Mouse (Mus musculus) midbrain, postnatal 0 days (tissue): ENCODE measurements at regions not wholly inside any gene's neighbourhood (a gene's known extent, or its start where the extent isn't known, plus 50 kb on each side); places are given as distances from the start of the nearest gene placed in this dataset.

ENCODE experiments used
- ATAC-seq: fragments of 200-750 bp; cut with Nextera tagmentation; 2 replicates; pipeline ENCODE4 v1.8.0; 2017; ENCODE audit warnings: moderate number of reproducible peaks, mild to moderate bottlenecking, moderate TSS enrichment, moderate library complexity; ENCODE audit not compliant: low FRiP score
- DNase-seq: peaks from one replicate; pipeline ENCODE4 v3.0.0-alpha.2; 2015; ENCODE audit warnings: low spot score
- H3K27ac ChIP-seq: fragments of 300-500 bp; sonication (generic); 2 replicates; pipeline ENCODE4 v1.5.1; 2014; ENCODE audit warnings: low read depth, mild to moderate bottlenecking, low read length, mixed read lengths
- H3K27me3 ChIP-seq: fragments of 300-500 bp; sonication (generic); 2 replicates; pipeline ENCODE4 v1.6.1; 2014; ENCODE audit warnings: low read length, control low read depth, mixed read lengths; ENCODE audit not compliant: insufficient read depth
- H3K36me3 ChIP-seq: fragments of 300-500 bp; sonication (generic); 2 replicates; pipeline ENCODE4 v1.6.1; 2014; ENCODE audit warnings: low read length, control low read depth, mixed read lengths; ENCODE audit not compliant: insufficient read depth
- H3K4me1 ChIP-seq: fragments of 300-500 bp; sonication (generic); 2 replicates; pipeline ENCODE4 v1.6.1; 2014; ENCODE audit warnings: mild to moderate bottlenecking, control low read depth, antibody characterized with exemption, low read length, mixed read lengths; ENCODE audit not compliant: insufficient read depth
- H3K4me2 ChIP-seq: fragments of 300-500 bp; sonication (generic); 2 replicates; pipeline ENCODE4 v1.6.1; 2014; ENCODE audit warnings: low read depth, mild to moderate bottlenecking, low read length, mixed read lengths; ENCODE audit not compliant: poor library complexity, severe bottlenecking
- H3K4me3 ChIP-seq: fragments of 300-500 bp; sonication (generic); 2 replicates; pipeline ENCODE4 v1.5.1; 2014; ENCODE audit warnings: low read depth, mild to moderate bottlenecking, low read length, moderate library complexity
- H3K9ac ChIP-seq: fragments of 300-500 bp; sonication (generic); replicated peaks from 2 replicates; pipeline ENCODE4 v1.6.1; 2014; ENCODE audit warnings: mild to moderate bottlenecking, low read length, moderate library complexity, mixed read lengths; ENCODE audit not compliant: poor library complexity, severe bottlenecking
- H3K9me3 ChIP-seq: fragments of 300-500 bp; sonication (generic); 2 replicates; pipeline ENCODE4 v1.6.1; 2016; ENCODE audit warnings: low read length, control low read depth
- CTCF ChIP-seq: IDR thresholded peaks from 2 replicates; pipeline ENCODE4 v1.5.1; 2016; ENCODE audit warnings: antibody characterized with exemption, mild to moderate bottlenecking
- WGBS: fragments of 180-500 bp; shearing (Covaris S2); extraction: QIAGEN DNeasy Blood & Tissue Kit; methylation state at CpG from one replicate; pipeline ENCODE4 v1.1.7; 2014; 5-methylcytosine and 5-hydroxymethylcytosine counted together

GRCm38 (mm10) chr1:128738152-128738551 is 146.1 kb upstream of the Cxcr4 start:
- 0 out of 2 replicates have a peak, but pooled peaks cover 4% of the 10 kb centered on the region for H3K9me3 ChIP-seq
- no peaks in the 10 kb centered on the region for H3K36me3 ChIP-seq
- ATAC-seq (no peak), DNase-seq (no peak)
- WGBS = 82% methylated on average over 4 of the region's 4 CpGs
- no peak overlapping the region for H3K4me2 ChIP-seq
- no peaks in the 10 kb centered on the region for H3K27me3 ChIP-seq
- H3K9ac ChIP-seq = no peak overlapping the region
- TF ChIP-seq CTCF = no peak
- no peak overlapping the region for H3K27ac ChIP-seq
- H3K4me3 ChIP-seq = no peak overlapping the region
- no peaks in the 10 kb centered on the region for H3K4me1 ChIP-seq

- no peak for TF ChIP-seq CTCF
- DNase-seq (no peak), ATAC-seq (no peak)
- H3K36me3 ChIP-seq = no peaks in the 10 kb centered on the region
- 70% methylated on average over 2 of the region's 2 CpGs for WGBS
- H3K9me3 ChIP-seq = 0 out of 2 replicates have a peak, but pooled peaks cover 4% of the 10 kb centered on the region
- H3K4me1 ChIP-seq = no peaks in the 10 kb centered on the region
- no peak overlapping the region for H3K27ac ChIP-seq
- no peaks in the 10 kb centered on the region for H3K27me3 ChIP-seq
- no peak overlapping the region for H3K4me3 ChIP-seq
- H3K9ac ChIP-seq = no peak overlapping the region
- no peak overlapping the region for H3K4me2 ChIP-seq
Observed at GRCm38 (mm10) chr1:128734857-128735256, 142.8 kb upstream of the Cxcr4 start.

- WGBS = 69% methylated on average over 3 of the region's 3 CpGs
- no peaks in the 10 kb centered on the region for H3K9me3 ChIP-seq
- H3K4me1 ChIP-seq = no peaks in the 10 kb centered on the region
- ATAC-seq = no peak
- no peak for DNase-seq
- H3K4me3 ChIP-seq = no peak overlapping the region
- no peak for TF ChIP-seq CTCF
- H3K36me3 ChIP-seq = no peaks in the 10 kb centered on the region
- H3K27me3 ChIP-seq = no peaks in the 10 kb centered on the region
- H3K9ac ChIP-seq = no peak overlapping the region
- H3K27ac ChIP-seq = no peak overlapping the region
- H3K4me2 ChIP-seq = no peak overlapping the region
Observed at GRCm38 (mm10) chr1:128731445-128731844, 139.4 kb upstream of the Cxcr4 start.

GRCm38 (mm10) chr1:128724433-128725091 is 132.5 kb upstream of the Cxcr4 start:
- H3K27me3 ChIP-seq = no peaks in the 10 kb centered on the region
- H3K27ac ChIP-seq = no peak overlapping the region
- H3K4me3 ChIP-seq = no peak overlapping the region
- H3K36me3 ChIP-seq = no peaks in the 10 kb centered on the region
- no peaks in the 10 kb centered on the region for H3K4me1 ChIP-seq
- no peak overlapping the region for H3K4me2 ChIP-seq
- ATAC-seq (no peak), DNase-seq (no peak)
- no peak overlapping the region for H3K9ac ChIP-seq
- WGBS = 89% methylated on average over 6 of the region's 6 CpGs
- H3K9me3 ChIP-seq = no peaks in the 10 kb centered on the region
- no peak for TF ChIP-seq CTCF

GRCm38 (mm10) chr1:128723843-128724242 is 131.8 kb upstream of the Cxcr4 start:
- ATAC-seq (no peak), DNase-seq (no peak)
- Histone ChIP-seq H3K4me2 (no peak overlapping the region), H3K27ac (no peak overlapping the region), H3K4me1 (no peaks in the 10 kb centered on the region), H3K27me3 (no peaks in the 10 kb centered on the region), H3K4me3 (no peak overlapping the region), H3K9me3 (no peaks in the 10 kb centered on the region), H3K36me3 (no peaks in the 10 kb centered on the region), H3K9ac (no peak overlapping the region)
- 34% methylated on average over 3 of the region's 3 CpGs for WGBS
- no peak for TF ChIP-seq CTCF

GRCm38 (mm10) chr1:128722061-128722471 is 130.0 kb upstream of the Cxcr4 start:
- WGBS = 78% methylated on average over 2 of the region's 2 CpGs
- Histone ChIP-seq H3K4me2 (no peak overlapping the region), H3K4me1 (no peaks in the 10 kb centered on the region), H3K36me3 (no peaks in the 10 kb centered on the region), H3K4me3 (no peak overlapping the region), H3K27ac (no peak overlapping the region), H3K27me3 (no peaks in the 10 kb centered on the region), H3K9me3 (no peaks in the 10 kb centered on the region), H3K9ac (no peak overlapping the region)
- ATAC-seq = no peak
- TF ChIP-seq CTCF = no peak
- DNase-seq = peak; percentile 9
